25 mouse cellular contexts compared by ENCODE assay signal in genomic region chr3:36491535-36491934, GRCm38 (mm10). TPM values are rescaled to one million over a fixed set of nuclear protein-coding genes. Genes with fewer than 3 reads are reported as not detected.
A peak's percentile ranks its signal among the peaks of the same experiment; 100 is the strongest.
DNase-seq lines count a peak whose midpoint lies in the region; ATAC-seq and TF ChIP-seq lines count a peak whose summit lies in the region.
"Had no signal": no experiment of that assay in that cellular context is flagged by ENCODE, and none has a peak within 500 bp of the region (broad histone marks: within the 10 kb centered on the region; RNA-seq: fewer than 3 reads in every experiment).

No protein-coding gene starts in this region.

- H3K27me3 ChIP-seq in hindbrain, embryonic 10.5 days (ENCODE audit: insufficient read depth, poor library complexity, severe bottlenecking) = peaks cover 7% of the 10 kb centered on the region
- no peaks in the 10 kb centered on the region; the same call in 1 of the 2 replicates for H3K27me3 ChIP-seq in hindbrain, postnatal 0 days (ENCODE audit: insufficient read depth, low read length)
- H3K27me3 ChIP-seq: embryonic facial prominence, embryonic 13.5 days; embryonic facial prominence, embryonic 15.5 days had no signal

- no peak for DNase-seq in hindbrain, embryonic 10.5 days (ENCODE audit: low spot score)
- no peak for DNase-seq in hindbrain, postnatal 0 days (ENCODE audit: low spot score)
- peak; percentile 65 for DNase-seq in MEL-GATA-1-ER (ENCODE audit: extremely low read depth, low read depth)
- DNase-seq in left cerebral cortex, adult 8-10 months (ENCODE audit: low spot score in 2 of 2) = no peak
- DNase-seq in layer of hippocampus, adult 9-11 months = no peak
- DNase-seq: adrenal gland, adult 2 months; adrenal gland, postnatal 10 days; adrenal gland, postnatal 25 days; cerebellum, adult 11 months; cerebellum, adult 18-20 months; cerebellum, adult 8-10 months; cerebellum, adult 9-11 months; cerebellum, postnatal 14 days; cerebellum, postnatal 36 days; embryo, embryonic 11 days had no signal

- TF ChIP-seq CTCF in hindbrain, postnatal 0 days (IDR thresholded peaks at IDR 0.05; ENCODE audit: low read depth) = no peak

- H3K36me3 ChIP-seq in hindbrain, embryonic 10.5 days = no peaks in the 10 kb centered on the region
- no peaks in the 10 kb centered on the region for H3K36me3 ChIP-seq in hindbrain, postnatal 0 days (ENCODE audit: insufficient read depth, low read length)
- H3K36me3 ChIP-seq: embryonic facial prominence, embryonic 13.5 days; embryonic facial prominence, embryonic 15.5 days; forebrain, embryonic 10.5 days; forebrain, embryonic 12.5 days had no signal

- H3K4me1 ChIP-seq in hindbrain, embryonic 10.5 days (replicated peaks) = 0 out of 2 replicates have a peak, but pooled peaks cover 11% of the 10 kb centered on the region
- no peaks in the 10 kb centered on the region for H3K4me1 ChIP-seq in hindbrain, postnatal 0 days (ENCODE audit: insufficient read depth, low read length)

- H3K9me3 ChIP-seq in hindbrain, embryonic 10.5 days = no peaks in the 10 kb centered on the region
- no peaks in the 10 kb centered on the region for H3K9me3 ChIP-seq in hindbrain, postnatal 0 days (ENCODE audit: low read length)
- H3K9me3 ChIP-seq: embryonic facial prominence, embryonic 13.5 days; embryonic facial prominence, embryonic 15.5 days; forebrain, embryonic 10.5 days; forebrain, embryonic 12.5 days had no signal

- peak overlapping the region; percentile 35; the same call in 1 of the 2 replicates for H3K27ac ChIP-seq in hindbrain, embryonic 10.5 days
- no peak overlapping the region for H3K27ac ChIP-seq in hindbrain, postnatal 0 days
- H3K27ac ChIP-seq: forebrain, embryonic 10.5 days; forebrain, embryonic 12.5 days had no signal

- no peak overlapping the region for H3K9ac ChIP-seq in hindbrain, postnatal 0 days (replicated peaks; ENCODE audit: low read length)
- H3K9ac ChIP-seq: embryonic facial prominence, embryonic 13.5 days; embryonic facial prominence, embryonic 15.5 days; forebrain, embryonic 12.5 days had no signal

- H3K4me3 ChIP-seq in hindbrain, embryonic 10.5 days = no peak overlapping the region
- H3K4me3 ChIP-seq in hindbrain, postnatal 0 days (ENCODE audit: low read length) = no peak overlapping the region
- H3K4me3 ChIP-seq: embryonic facial prominence, embryonic 13.5 days; embryonic facial prominence, embryonic 15.5 days; erythroblast, embryonic 14.5 days; forebrain, embryonic 10.5 days; forebrain, embryonic 12.5 days had no signal

- no peak overlapping the region for H3K4me2 ChIP-seq in hindbrain, postnatal 0 days (ENCODE audit: low read depth, low read length)
- H3K4me2 ChIP-seq: embryonic facial prominence, embryonic 13.5 days; embryonic facial prominence, embryonic 15.5 days; forebrain, embryonic 12.5 days had no signal

- 86% methylated on average over 5 of the region's 5 CpGs for WGBS in hindbrain, embryonic 10.5 days
- 97% methylated on average over 5 of the region's 5 CpGs for WGBS in hindbrain, postnatal 0 days

- ATAC-seq in hindbrain, postnatal 0 days = no peak
- ATAC-seq: forebrain, embryonic 14.5 days; forebrain, embryonic 16.5 days had no signal

RNA-seq across cellular contexts. Expression of gene 1810062G17Rik, which starts 15.8 kb away (rescaled TPM):
- polyA plus RNA-seq in hindbrain, embryonic 10.5 days (2016; fragmentation: Nextera tagmentation; extraction: Ambion mirVana) = 0.36 and 0.63 TPM in 2 replicates
- not detected in 2 replicates for total RNA-seq in hindbrain, postnatal 0 days (2014; rRNA removed)
- polyA plus RNA-seq in hindbrain, postnatal 0 days (2015; fragmentation: Nextera tagmentation; extraction: Ambion mirVana) = 0.91 and 1.1 TPM in 2 replicates
- total RNA-seq in left cerebral cortex, adult 8-10 months (2022) = under 1 TPM in 1 of 4 experiments, not detected in 3; 0.50 TPM
- total RNA-seq: common myeloid progenitor, adult 5-6 weeks had no signal
- polyA plus RNA-seq: erythroblast, embryonic 14.5 days; forebrain, embryonic 14.5 days; forebrain, embryonic 16.5 days had no signal

RNA-seq across cellular contexts. Expression of gene Anxa5, which starts 15.8 kb away (rescaled TPM):
- polyA plus RNA-seq in hindbrain, embryonic 10.5 days (2016; fragmentation: Nextera tagmentation; extraction: Ambion mirVana) = 115 and 120 TPM in 2 replicates
- 31.8 and 33.5 TPM in 2 replicates for total RNA-seq in hindbrain, postnatal 0 days (2014; rRNA removed)
- polyA plus RNA-seq in hindbrain, postnatal 0 days (2015; fragmentation: Nextera tagmentation; extraction: Ambion mirVana) = 54.0 and 55.5 TPM in 2 replicates
- total RNA-seq in left cerebral cortex, adult 8-10 months (2022) = 10 to 100 TPM; 71.4 to 98.2 (median 85.5) TPM

RNA-seq across cellular contexts. Expression of gene Gm11549, which starts 30.1 kb away (rescaled TPM):
- polyA plus RNA-seq in hindbrain, embryonic 10.5 days (2016; fragmentation: Nextera tagmentation; extraction: Ambion mirVana) = 0.07 and 0.50 TPM in 2 replicates
- total RNA-seq in hindbrain, postnatal 0 days (2014; rRNA removed) = 1.0 and 1.3 TPM in 2 replicates
- polyA plus RNA-seq in hindbrain, postnatal 0 days (2015; fragmentation: Nextera tagmentation; extraction: Ambion mirVana) = 0.53 and 0.62 TPM in 2 replicates
- 10 to 100 TPM; 24.5 to 30.0 (median 28.1) TPM for total RNA-seq in left cerebral cortex, adult 8-10 months (2022)
- total RNA-seq: adrenal gland, postnatal 25 days; common myeloid progenitor, adult 5-6 weeks; ES-E14 had no signal
- polyA plus RNA-seq: C2C12; erythroblast, embryonic 14.5 days had no signal

Comparison
In these comparisons a context has a peak if more than half of its experiments do, and no peak if none do; other contexts are left out.
1. RNA of gene Gm11549, which starts 30.1 kb away (total RNA-seq): 24.5 to 30.0 TPM in left cerebral cortex, adult 8-10 months; 1.0 to 1.3 TPM in hindbrain, postnatal 0 days; every median in the first group is over 10 times any median in the second.